Mouse (Mus musculus): ENCODE data around the gene Zfp740.
"Not testable (repeated sequence)": the region's sequence is repeated elsewhere in the genome, so short reads cannot be mapped to it uniquely, and the experiment has no call there.

Zfp740 gene

GRCm38 (mm10) chr15:102202971-102203834, at the start of gene Zfp740:
TSS of gene Zfp740 (plus strand) at chr15:102203249.
- peak; percentile 69 for DNase-seq (ENCODE audit: low spot score)

- DNase-seq (ENCODE audit: low spot score), result not testable (repeated sequence)
Measured at GRCm38 (mm10) chr15:102155006-102155405, 48.0 kb upstream of the Zfp740 start.

GRCm38 (mm10) chr15:102156836-102157235, 46.2 kb upstream of the Zfp740 start:
- no peak for DNase-seq (ENCODE audit: low spot score)

GRCm38 (mm10) chr15:102160415-102161060, 42.5 kb upstream of the Zfp740 start:
- DNase-seq (ENCODE audit: low spot score), result no peak

GRCm38 (mm10) chr15:102163900-102164693, 39.0 kb upstream of the Zfp740 start:
- no peak for DNase-seq (ENCODE audit: low spot score)

GRCm38 (mm10) chr15:102165468-102166100, 37.5 kb upstream of the Zfp740 start:
- no peak for DNase-seq (ENCODE audit: low spot score)

GRCm38 (mm10) chr15:102167620-102168021, 35.4 kb upstream of the Zfp740 start:
- DNase-seq (ENCODE audit: low spot score), result no peak

GRCm38 (mm10) chr15:102169064-102169463, 34.0 kb upstream of the Zfp740 start:
- DNase-seq (ENCODE audit: low spot score), result no peak

- no peak for DNase-seq (ENCODE audit: low spot score)
Measured at GRCm38 (mm10) chr15:102173581-102173980, 29.5 kb upstream of the Zfp740 start.

- no peak for DNase-seq (ENCODE audit: low spot score)
Measured at GRCm38 (mm10) chr15:102175736-102176319, 27.2 kb upstream of the Zfp740 start.

GRCm38 (mm10) chr15:102176571-102177316, 26.3 kb upstream of the Zfp740 start:
- DNase-seq (ENCODE audit: low spot score), result no peak

GRCm38 (mm10) chr15:102177417-102177816, 25.6 kb upstream of the Zfp740 start:
- DNase-seq (ENCODE audit: low spot score), result no peak

- DNase-seq (ENCODE audit: low spot score), result peak; percentile 85
Measured at GRCm38 (mm10) chr15:102178279-102178678, 24.8 kb upstream of the Zfp740 start.

- DNase-seq (ENCODE audit: low spot score), result no peak
Measured at GRCm38 (mm10) chr15:102179106-102179505, 23.9 kb upstream of the Zfp740 start.

GRCm38 (mm10) chr15:102179924-102180323, 23.1 kb upstream of the Zfp740 start:
- DNase-seq (ENCODE audit: low spot score), result no peak

GRCm38 (mm10) chr15:102183076-102183475, 20.0 kb upstream of the Zfp740 start:
- no peak for DNase-seq (ENCODE audit: low spot score)

- DNase-seq (ENCODE audit: low spot score), result no peak
Measured at GRCm38 (mm10) chr15:102186239-102186638, 16.8 kb upstream of the Zfp740 start.

GRCm38 (mm10) chr15:102188096-102188495, 15.0 kb upstream of the Zfp740 start:
- DNase-seq (ENCODE audit: low spot score), result no peak

GRCm38 (mm10) chr15:102188883-102189282, 14.2 kb upstream of the Zfp740 start:
- no peak for DNase-seq (ENCODE audit: low spot score)

- no peak for DNase-seq (ENCODE audit: low spot score)
Measured at GRCm38 (mm10) chr15:102191699-102192098, 11.3 kb upstream of the Zfp740 start.

GRCm38 (mm10) chr15:102192271-102192812, 10.7 kb upstream of the Zfp740 start:
- no peak for DNase-seq (ENCODE audit: low spot score)
